Mouse (Mus musculus): Measurements from ENCODE around the gene Gng7.

DNA sequence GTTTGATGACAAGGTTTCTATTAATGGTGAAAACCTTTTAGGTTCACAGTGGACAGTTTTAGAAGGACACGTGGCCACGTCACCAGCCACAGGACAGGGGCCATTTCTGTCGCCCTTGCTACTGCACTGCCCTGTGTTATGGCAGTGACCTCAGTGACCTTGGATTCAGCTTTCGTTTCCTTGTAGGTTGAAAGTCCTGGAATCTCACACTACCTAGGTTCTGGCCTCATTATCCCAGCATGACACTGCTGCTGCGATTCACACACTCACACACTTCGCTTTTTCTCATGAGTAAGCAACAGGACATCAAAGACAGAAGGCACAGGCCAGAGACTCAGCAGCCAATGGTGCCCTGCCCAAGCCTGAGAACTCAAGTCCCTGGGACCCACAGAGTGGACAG, 57.8 kb downstream of the Gng7 start:
- no peak for TF ChIP-seq POLR2A (IDR thresholded peaks at IDR 0.05; ENCODE audit: low read depth, low read length)
- no peak for TF ChIP-seq RAD21 (IDR thresholded peaks at IDR 0.05; ENCODE audit: low read depth, low read length)
- no peak for TF ChIP-seq JUN (IDR thresholded peaks at IDR 0.05; ENCODE audit: insufficient read depth, low read depth, low read length)
- TF ChIP-seq ZNF384 (IDR thresholded peaks at IDR 0.05; ENCODE audit: low read depth, low read length): no peak
- TF ChIP-seq CTCF (conservative IDR thresholded peaks at IDR 0.05 in 1 of 2, IDR thresholded peaks at IDR 0.05 in 1 of 2; ENCODE audit: low read depth in 2 of 2, low read length in 2 of 2): no peak
- no peak for TF ChIP-seq BHLHE40 (IDR thresholded peaks at IDR 0.05; ENCODE audit: low read depth, low read length)
- no peak for TF ChIP-seq MXI1 (IDR thresholded peaks at IDR 0.05; ENCODE audit: low read depth, low read length)
- no peak for TF ChIP-seq SMC3 (IDR thresholded peaks at IDR 0.05; ENCODE audit: low read depth, low read length)
- TF ChIP-seq MEF2A (IDR thresholded peaks at IDR 0.05; ENCODE audit: borderline replicate concordance, low read depth, low read length): no peak
- TF ChIP-seq EP300 (IDR thresholded peaks at IDR 0.05; ENCODE audit: low read length): no peak
- TF ChIP-seq SIN3A (IDR thresholded peaks at IDR 0.05; ENCODE audit: low read length): no peak

All from CH12.LX (cell line).